Mouse (Mus musculus): ENCODE results near the gene Psmb4. TPM values are rescaled to one million over a fixed set of nuclear protein-coding genes. Genes with fewer than 3 reads are reported as not detected.
"Not testable (repeated sequence)": the region's sequence is repeated elsewhere in the genome, so short reads cannot be mapped to it uniquely, and the experiment has no call there.

Gene Psmb4
- polyA plus RNA-seq (2014; fragmentation: Nextera tagmentation; extraction: Ambion mirVana): 377 and 407 TPM in 2 replicates

GRCm38 (mm10) chr3:94886316-94887224, at the start of gene Psmb4:
Psmb4 (minus strand) TSS chr3:94886961.
- 1% methylated on average over 61 of the region's 61 CpGs for WGBS

DNA sequence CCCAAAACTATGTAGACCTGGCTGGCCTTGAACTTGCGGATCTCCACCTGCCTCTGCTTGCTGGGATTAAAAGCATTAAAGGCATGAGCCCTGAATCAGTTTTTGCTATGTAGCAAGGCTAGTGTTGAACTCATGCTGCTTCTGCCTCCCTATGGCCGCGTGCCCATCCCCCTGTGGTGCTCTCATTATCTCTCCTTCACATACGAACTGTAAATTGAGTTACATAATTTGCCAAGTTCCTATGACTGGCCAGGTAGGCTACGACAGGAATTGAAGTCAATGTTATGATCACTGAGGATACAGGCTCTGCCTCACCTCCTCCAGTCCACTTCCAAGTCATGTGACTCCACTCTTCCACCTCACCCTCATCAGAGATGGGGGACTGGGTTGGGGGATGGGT, 49.4 kb upstream of the Psmb4 start:
- not testable (repeated sequence) for H3K36me3 ChIP-seq (ENCODE audit: control insufficient read depth, insufficient read depth, low read length); DNase-seq; H3K4me2 ChIP-seq (ENCODE audit: low read length); H3K4me3 ChIP-seq (replicated peaks; ENCODE audit: low read depth, low read length); H3K27me3 ChIP-seq (ENCODE audit: control insufficient read depth, insufficient read depth, low read length); H3K9me3 ChIP-seq (ENCODE audit: control insufficient read depth, low read length); H3K27ac ChIP-seq (replicated peaks; ENCODE audit: low read depth, low read length); H3K9ac ChIP-seq (replicated peaks; ENCODE audit: low read length); ATAC-seq (ENCODE audit: low FRiP score, low TSS enrichment); H3K4me1 ChIP-seq (ENCODE audit: control insufficient read depth, insufficient read depth, low read length)
- WGBS: 82% methylated on average over 5 of the region's 5 CpGs

More at GRCm38 (mm10) chr3:94886316-94887224, at the start of gene Psmb4:
- H3K27ac ChIP-seq (replicated peaks; ENCODE audit: low read depth, low read length): peak within 1 kb of the TSS; percentile 84
- peaks cover 41% of the 10 kb centered on the region for H3K36me3 ChIP-seq (ENCODE audit: control insufficient read depth, insufficient read depth, low read length)
- H3K27me3 ChIP-seq (ENCODE audit: control insufficient read depth, insufficient read depth, low read length): no peaks in the 10 kb centered on the region
- peak within 1 kb of the TSS; percentile 97 for H3K4me3 ChIP-seq (replicated peaks; ENCODE audit: low read depth, low read length)
- H3K4me2 ChIP-seq (ENCODE audit: low read length): peak within 1 kb of the TSS; percentile 77
- peaks cover 8% of the 10 kb centered on the region for H3K4me1 ChIP-seq (ENCODE audit: control insufficient read depth, insufficient read depth, low read length)
- peak within 1 kb of the TSS; percentile 86 for H3K9ac ChIP-seq (replicated peaks; ENCODE audit: low read length)
- no peaks in the 10 kb centered on the region for H3K9me3 ChIP-seq (ENCODE audit: control insufficient read depth, low read length)
- peak; percentile 94 for DNase-seq
- ATAC-seq (ENCODE audit: low FRiP score, low TSS enrichment): peak; percentile 85

DNA sequence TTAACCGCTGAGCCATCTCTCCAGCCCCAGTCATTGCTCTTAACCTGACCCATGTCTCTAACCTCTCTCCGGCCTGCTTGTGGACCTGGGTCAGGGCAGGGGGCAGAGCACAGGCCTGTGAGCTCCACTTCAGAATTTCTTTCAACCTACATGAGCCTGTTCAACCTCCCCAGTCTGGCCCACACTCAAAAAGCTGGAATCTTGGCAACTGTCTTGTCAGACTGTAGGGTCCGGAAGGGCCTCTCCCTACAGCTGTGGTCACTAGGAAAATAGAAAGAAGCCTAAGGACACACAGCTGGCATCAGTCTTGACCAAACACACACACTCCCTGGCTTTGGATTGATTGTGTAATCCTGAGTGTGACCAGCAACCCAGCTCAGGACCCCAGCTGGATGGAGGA, 48.6 kb upstream of the Psmb4 start:
- not testable (repeated sequence) for H3K9ac ChIP-seq (replicated peaks; ENCODE audit: low read length); H3K4me1 ChIP-seq (ENCODE audit: control insufficient read depth, insufficient read depth, low read length); H3K27ac ChIP-seq (replicated peaks; ENCODE audit: low read depth, low read length); ATAC-seq (ENCODE audit: low FRiP score, low TSS enrichment); H3K27me3 ChIP-seq (ENCODE audit: control insufficient read depth, insufficient read depth, low read length); H3K4me3 ChIP-seq (replicated peaks; ENCODE audit: low read depth, low read length); H3K4me2 ChIP-seq (ENCODE audit: low read length); DNase-seq; H3K9me3 ChIP-seq (ENCODE audit: control insufficient read depth, low read length); H3K36me3 ChIP-seq (ENCODE audit: control insufficient read depth, insufficient read depth, low read length)
- WGBS: 93% methylated on average over 3 of the region's 3 CpGs

GRCm38 (mm10) chr3:94934564-94934963, 47.8 kb upstream of the Psmb4 start:
- WGBS: 92% methylated on average over 3 of the region's 3 CpGs

DNA sequence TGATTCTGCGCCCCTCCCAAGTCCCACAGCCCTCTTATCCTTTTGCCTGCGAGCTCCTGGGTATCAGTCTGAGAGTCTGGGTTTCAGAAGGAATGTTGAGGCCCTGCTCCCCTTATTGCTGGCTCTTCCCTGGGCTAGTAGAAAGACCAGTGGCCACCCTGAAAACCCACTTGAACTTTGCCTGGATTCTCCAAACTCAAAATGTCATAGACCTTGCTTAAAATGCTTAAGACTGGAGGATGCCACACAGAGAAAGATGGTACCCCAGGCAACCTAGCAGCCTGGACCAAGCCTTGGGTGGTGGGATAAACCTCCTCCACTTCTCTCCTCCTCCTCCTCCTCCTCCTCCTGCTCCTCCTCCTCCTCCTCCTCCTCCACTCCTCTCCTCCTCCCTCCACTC, 46.8 kb upstream of the Psmb4 start:
- WGBS: no CpG with 5 or more reads among the region's 2 CpGs
- not testable (repeated sequence) for H3K27ac ChIP-seq (replicated peaks; ENCODE audit: low read depth, low read length); H3K4me2 ChIP-seq (ENCODE audit: low read length); H3K9me3 ChIP-seq (ENCODE audit: control insufficient read depth, low read length); H3K9ac ChIP-seq (replicated peaks; ENCODE audit: low read length); H3K27me3 ChIP-seq (ENCODE audit: control insufficient read depth, insufficient read depth, low read length); ATAC-seq (ENCODE audit: low FRiP score, low TSS enrichment); H3K4me1 ChIP-seq (ENCODE audit: control insufficient read depth, insufficient read depth, low read length); H3K36me3 ChIP-seq (ENCODE audit: control insufficient read depth, insufficient read depth, low read length); H3K4me3 ChIP-seq (replicated peaks; ENCODE audit: low read depth, low read length); DNase-seq

More at GRCm38 (mm10) chr3:94934564-94934963, 47.8 kb upstream of the Psmb4 start:
- not testable (repeated sequence) for H3K27ac ChIP-seq (replicated peaks; ENCODE audit: low read depth, low read length); H3K4me2 ChIP-seq (ENCODE audit: low read length); H3K9me3 ChIP-seq (ENCODE audit: control insufficient read depth, low read length); DNase-seq; H3K27me3 ChIP-seq (ENCODE audit: control insufficient read depth, insufficient read depth, low read length); ATAC-seq (ENCODE audit: low FRiP score, low TSS enrichment); H3K4me3 ChIP-seq (replicated peaks; ENCODE audit: low read depth, low read length); H3K36me3 ChIP-seq (ENCODE audit: control insufficient read depth, insufficient read depth, low read length); H3K9ac ChIP-seq (replicated peaks; ENCODE audit: low read length); H3K4me1 ChIP-seq (ENCODE audit: control insufficient read depth, insufficient read depth, low read length)

- no peaks in the 10 kb centered on the region for H3K36me3 ChIP-seq (ENCODE audit: control insufficient read depth, insufficient read depth, low read length)
- H3K9ac ChIP-seq (replicated peaks; ENCODE audit: low read length): no peak within 1 kb of the TSS; the same call in 1 of the 2 replicates
- H3K4me2 ChIP-seq (ENCODE audit: low read length): peak within 1 kb of the TSS; percentile 45
- H3K27ac ChIP-seq (replicated peaks; ENCODE audit: low read depth, low read length): no peak within 1 kb of the TSS
- H3K4me1 ChIP-seq (ENCODE audit: control insufficient read depth, insufficient read depth, low read length): no peaks in the 10 kb centered on the region; the same call in 1 of the 2 replicates
- DNase-seq: peak; percentile 75
- H3K4me3 ChIP-seq (replicated peaks; ENCODE audit: low read depth, low read length): 0 out of 2 replicates have a peak within 1 kb of the TSS, but pooled peaks have one; percentile 15
- peak; percentile 59; the same call in 1 of the 2 replicates for ATAC-seq (ENCODE audit: low FRiP score, low TSS enrichment)
- H3K9me3 ChIP-seq (ENCODE audit: control insufficient read depth, low read length): no peaks in the 10 kb centered on the region
- H3K27me3 ChIP-seq (ENCODE audit: control insufficient read depth, insufficient read depth, low read length): no peaks in the 10 kb centered on the region
- WGBS: 27% methylated on average over 16 of the region's 16 CpGs
Observed at GRCm38 (mm10) chr3:94932809-94933564, 46.2 kb upstream of the Psmb4 start, which contains the start of gene Selenbp1. Selenbp1 (plus strand) TSS chr3:94933056.

DNA sequence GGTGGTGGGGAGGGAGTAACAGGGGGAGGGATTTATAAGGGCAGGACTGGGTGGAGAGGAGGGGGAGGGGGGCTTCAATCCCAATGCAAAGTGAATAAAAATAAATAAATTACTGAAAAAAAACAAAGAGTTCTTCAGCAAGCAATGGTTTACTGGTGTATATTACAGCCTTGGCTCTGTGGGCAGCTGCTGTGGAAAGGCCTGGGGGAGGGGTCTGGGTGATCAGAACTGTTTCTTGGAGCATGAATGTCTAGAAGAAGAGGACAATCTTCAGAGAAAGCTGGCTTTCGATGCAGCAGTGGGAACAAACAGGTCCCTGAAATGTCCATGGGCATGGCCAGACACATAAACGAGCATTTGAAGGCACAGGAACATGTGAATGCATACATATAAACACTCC, 45.5 kb upstream of the Psmb4 start:
- H3K9me3 ChIP-seq (ENCODE audit: control insufficient read depth, low read length); H3K27ac ChIP-seq (replicated peaks; ENCODE audit: low read depth, low read length); DNase-seq; H3K9ac ChIP-seq (replicated peaks; ENCODE audit: low read length); H3K4me2 ChIP-seq (ENCODE audit: low read length); H3K4me3 ChIP-seq (replicated peaks; ENCODE audit: low read depth, low read length); H3K36me3 ChIP-seq (ENCODE audit: control insufficient read depth, insufficient read depth, low read length); H3K27me3 ChIP-seq (ENCODE audit: control insufficient read depth, insufficient read depth, low read length); ATAC-seq (ENCODE audit: low FRiP score, low TSS enrichment); H3K4me1 ChIP-seq (ENCODE audit: control insufficient read depth, insufficient read depth, low read length): not testable (repeated sequence)
- 74% methylated on average over 2 of the region's 2 CpGs for WGBS

GRCm38 (mm10) chr3:94931427-94932082, 44.8 kb upstream of the Psmb4 start:
- not testable (repeated sequence) for DNase-seq; H3K4me3 ChIP-seq (replicated peaks; ENCODE audit: low read depth, low read length); H3K36me3 ChIP-seq (ENCODE audit: control insufficient read depth, insufficient read depth, low read length); ATAC-seq (ENCODE audit: low FRiP score, low TSS enrichment); H3K4me2 ChIP-seq (ENCODE audit: low read length); H3K9ac ChIP-seq (replicated peaks; ENCODE audit: low read length); H3K9me3 ChIP-seq (ENCODE audit: control insufficient read depth, low read length); H3K27me3 ChIP-seq (ENCODE audit: control insufficient read depth, insufficient read depth, low read length); H3K27ac ChIP-seq (replicated peaks; ENCODE audit: low read depth, low read length); H3K4me1 ChIP-seq (ENCODE audit: control insufficient read depth, insufficient read depth, low read length)
- 74% methylated on average over 10 of the region's 10 CpGs for WGBS

All from midbrain, embryonic 14.5 days (tissue).